Mouse (Mus musculus): ENCODE measurements at regions not wholly inside any gene's neighbourhood (a gene's known extent, or its start where the extent isn't known, plus 50 kb on each side); places are given as distances from the start of the nearest gene placed in this dataset.

GRCm38 (mm10) chr3:118500234-118500633 lies 61.7 kb upstream of the Dpyd start:
- TF ChIP-seq GATA1 (IDR thresholded peaks at IDR 0.05; ENCODE audit: borderline replicate concordance, low read length) = no peak
- no peak for TF ChIP-seq FLI1 (IDR thresholded peaks at IDR 0.05; ENCODE audit: low read length)

Data from megakaryocyte, embryonic 14.5 days (primary cell).